Mouse (Mus musculus) CH12.LX (cell line): Measurements from ENCODE around the gene Hinfp. TPM values are rescaled to one million over a fixed set of nuclear protein-coding genes. Genes with fewer than 3 reads are reported as not detected.

ENCODE experiments used
- DNase-seq: peaks from one replicate; pipeline ENCODE4 v3.0.0-alpha.2; 2013; ENCODE audit errors: extremely low read depth
- H3K27ac ChIP-seq: 2 replicates; pipeline ENCODE4 v1.5.1; 2012; ENCODE audit warnings: low read depth, mild to moderate bottlenecking, control low read depth, moderate library complexity; ENCODE audit not compliant: insufficient read depth
- H3K27me3 ChIP-seq: replicated peaks from 2 replicates; pipeline ENCODE3; 2012; ENCODE audit warnings: inconsistent platforms
- H3K36me3 ChIP-seq, 2 experiments: replicated peaks in 1 of 2; 2 replicates each; pipeline versions ENCODE3 to v1.6.1; 2012; ENCODE audit warnings: inconsistent platforms in 1 of 2, low read length in 1 of 2, mild to moderate bottlenecking in 1 of 2, mixed read lengths in 1 of 2, moderate library complexity in 1 of 2; ENCODE audit not compliant: control insufficient read depth in 1 of 2, insufficient read depth in 1 of 2
- H3K4me1 ChIP-seq, 2 experiments: 2 replicates each; pipeline ENCODE4 v1.6.1; 2012; ENCODE audit warnings: inconsistent platforms in 1 of 2, moderate library complexity in 1 of 2; ENCODE audit not compliant: insufficient read depth in 2 of 2, control insufficient read depth in 1 of 2
- H3K4me2 ChIP-seq: 2 replicates; pipeline ENCODE4 v1.6.1; 2012; ENCODE audit warnings: low read depth, mild to moderate bottlenecking, control low read depth; ENCODE audit not compliant: poor library complexity, insufficient read depth, severe bottlenecking
- H3K4me3 ChIP-seq, 3 experiments: fragments of 150-350 bp in 1 of 3; sonication (generic) in 1 of 3; replicated peaks in 1 of 3; 2 replicates each; pipeline versions ENCODE3 to v1.5.1; 2011 to 2012; ENCODE audit warnings: low read depth in 2 of 3, low read length in 2 of 3, mild to moderate bottlenecking in 2 of 3, moderate library complexity in 2 of 3, control low read depth in 1 of 3, improper control_type of control experiment in 1 of 3, inconsistent platforms in 1 of 3, mixed read lengths in 1 of 3; ENCODE audit not compliant: poor library complexity in 1 of 3
- H3K79me2 ChIP-seq: replicated peaks from 2 replicates; pipeline ENCODE4 v1.6.1; 2012; ENCODE audit warnings: mild to moderate bottlenecking, moderate library complexity; ENCODE audit not compliant: control insufficient read depth, poor library complexity, insufficient read depth, severe bottlenecking; ENCODE audit errors: extremely low read depth
- H3K9ac ChIP-seq: 2 replicates; pipeline ENCODE4 v1.6.1; 2012; ENCODE audit warnings: low read depth, mild to moderate bottlenecking, control low read depth, moderate library complexity; ENCODE audit not compliant: insufficient read depth
- H3K9me3 ChIP-seq: replicated peaks from 2 replicates; pipeline ENCODE3; 2012; ENCODE audit warnings: low read length, inconsistent platforms, mixed read lengths
- BHLHE40 ChIP-seq: IDR thresholded peaks from 2 replicates; pipeline ENCODE4 v1.6.1; 2011; ENCODE audit warnings: mild to moderate bottlenecking, low read depth, low read length, improper control_type of control experiment
- CHD1 ChIP-seq: IDR thresholded peaks from 2 replicates; pipeline ENCODE4 v1.6.1; 2012; ENCODE audit warnings: low read depth, low read length, improper control_type of control experiment, inconsistent platforms
- CHD2 ChIP-seq: IDR thresholded peaks from 2 replicates; pipeline ENCODE4 v1.6.1; 2011; ENCODE audit warnings: low read length, improper control_type of control experiment
- CTCF ChIP-seq, 2 experiments: IDR thresholded peaks in 1 of 2; conservative IDR thresholded peaks in 1 of 2; 2 replicates each; pipeline ENCODE4 v1.5.1; 2011 to 2012; ENCODE audit warnings: low read depth in 2 of 2, low read length in 2 of 2, improper control_type of control experiment in 1 of 2, inconsistent platforms in 1 of 2, mild to moderate bottlenecking in 1 of 2, moderate library complexity in 1 of 2
- E2F4 ChIP-seq: IDR thresholded peaks from 2 replicates; pipeline ENCODE4 v1.6.1; 2011; ENCODE audit warnings: low read depth, low read length, improper control_type of control experiment; ENCODE audit not compliant: insufficient replicate concordance
- EP300 ChIP-seq: IDR thresholded peaks from 2 replicates; pipeline ENCODE4 v1.6.1; 2011; ENCODE audit warnings: low read length, improper control_type of control experiment
- ETS1 ChIP-seq: conservative IDR thresholded peaks from 2 replicates; pipeline ENCODE4 v1.6.1; 2012; ENCODE audit warnings: low read depth, mild to moderate bottlenecking, inconsistent platforms, low read length, improper control_type of control experiment, moderate library complexity
- GABPA ChIP-seq: IDR thresholded peaks from 2 replicates; pipeline ENCODE4 v1.6.1; 2012; ENCODE audit warnings: low read depth, low read length, improper control_type of control experiment, inconsistent platforms; ENCODE audit not compliant: insufficient replicate concordance
- IRF4 ChIP-seq: IDR thresholded peaks from 2 replicates; pipeline ENCODE4 v1.6.1; 2014; ENCODE audit warnings: low read depth, mild to moderate bottlenecking, inconsistent platforms, low read length, improper control_type of control experiment
- JUN ChIP-seq: IDR thresholded peaks from 2 replicates; pipeline ENCODE4 v1.6.1; 2011; ENCODE audit warnings: low read depth, mild to moderate bottlenecking, low read length, improper control_type of control experiment, moderate library complexity; ENCODE audit not compliant: insufficient read depth
- JUND ChIP-seq: conservative IDR thresholded peaks from 2 replicates; pipeline ENCODE4 v1.6.1; 2011; ENCODE audit warnings: low read depth, low read length, improper control_type of control experiment
- KAT2A ChIP-seq: IDR thresholded peaks from 2 replicates; pipeline ENCODE4 v1.6.1; 2012; ENCODE audit warnings: low read length, improper control_type of control experiment, inconsistent platforms; ENCODE audit not compliant: insufficient replicate concordance
- MAFK ChIP-seq: IDR thresholded peaks from 2 replicates; pipeline ENCODE4 v1.6.1; 2011; ENCODE audit warnings: low read length, improper control_type of control experiment; ENCODE audit not compliant: insufficient replicate concordance
- MAX ChIP-seq: IDR thresholded peaks from 2 replicates; pipeline ENCODE4 v1.6.1; 2011; ENCODE audit warnings: low read length, improper control_type of control experiment
- MXI1 ChIP-seq: IDR thresholded peaks from 2 replicates; pipeline ENCODE4 v1.6.1; 2011; ENCODE audit warnings: mild to moderate bottlenecking, low read depth, low read length, improper control_type of control experiment
- NELFE ChIP-seq: IDR thresholded peaks from 2 replicates; pipeline ENCODE4 v1.6.1; 2011; ENCODE audit warnings: low read depth, low read length, improper control_type of control experiment
- NRF1 ChIP-seq: IDR thresholded peaks from 2 replicates; pipeline ENCODE4 v1.6.1; 2014; ENCODE audit warnings: low read depth, mild to moderate bottlenecking, inconsistent platforms, low read length, improper control_type of control experiment, moderate library complexity
- POLR2A ChIP-seq: IDR thresholded peaks from 2 replicates; pipeline ENCODE4 v1.6.1; 2011; ENCODE audit warnings: low read depth, mild to moderate bottlenecking, improper control_type of control experiment, low read length
- POLR2AphosphoS2 ChIP-seq: IDR thresholded peaks from 2 replicates; pipeline ENCODE4 v1.6.1; 2011; ENCODE audit warnings: low read depth, low read length, improper control_type of control experiment
- RAD21 ChIP-seq: IDR thresholded peaks from 2 replicates; pipeline ENCODE4 v1.6.1; 2011; ENCODE audit warnings: low read depth, mild to moderate bottlenecking, low read length, improper control_type of control experiment, moderate library complexity
- RCOR1 ChIP-seq: conservative IDR thresholded peaks from 2 replicates; pipeline ENCODE4 v1.6.1; 2012; ENCODE audit warnings: low read depth, mild to moderate bottlenecking, inconsistent platforms, low read length, improper control_type of control experiment
- SIN3A ChIP-seq: IDR thresholded peaks from 2 replicates; pipeline ENCODE4 v1.6.1; 2012; ENCODE audit warnings: low read length, improper control_type of control experiment, inconsistent platforms
- TBP ChIP-seq: conservative IDR thresholded peaks from 2 replicates; pipeline ENCODE4 v1.6.1; 2011; ENCODE audit warnings: low read depth, low read length, improper control_type of control experiment
- TCF12 ChIP-seq: IDR thresholded peaks from 2 replicates; pipeline ENCODE4 v1.6.1; 2014; ENCODE audit warnings: low read depth, mild to moderate bottlenecking, inconsistent platforms, low read length, improper control_type of control experiment
- UBTF ChIP-seq: IDR thresholded peaks from 2 replicates; pipeline ENCODE4 v1.6.1; 2012; ENCODE audit warnings: low read depth, mild to moderate bottlenecking, inconsistent platforms, low read length, improper control_type of control experiment, moderate library complexity
- USF2 ChIP-seq: conservative IDR thresholded peaks from 2 replicates; pipeline ENCODE4 v1.6.1; 2011; ENCODE audit warnings: low read depth, low read length, improper control_type of control experiment
- ZC3H11A ChIP-seq: IDR thresholded peaks from 2 replicates; pipeline ENCODE4 v1.6.1; 2012; ENCODE audit warnings: low read depth, mild to moderate bottlenecking, inconsistent platforms, low read length, improper control_type of control experiment
- ZKSCAN1 ChIP-seq: IDR thresholded peaks from 2 replicates; pipeline ENCODE4 v1.6.1; 2012; ENCODE audit warnings: low read depth, inconsistent platforms, low read length, improper control_type of control experiment, borderline replicate concordance
- ZMIZ1 ChIP-seq: IDR thresholded peaks from 2 replicates; pipeline ENCODE4 v1.6.1; 2012; ENCODE audit warnings: low read depth, mild to moderate bottlenecking, inconsistent platforms, low read length, improper control_type of control experiment
- ZNF384 ChIP-seq: IDR thresholded peaks from 2 replicates; pipeline ENCODE4 v1.6.1; 2012; ENCODE audit warnings: low read depth, low read length, improper control_type of control experiment, inconsistent platforms
- dilution Hi-C: fragments of 300-500 bp; cut with MboI; formaldehyde crosslinking; loops from 2 replicates; pipeline ENCODE4 v1.14.3; 2020; ENCODE audit warnings: low sequenced_read_pairs; ENCODE audit not compliant: extremely low pct_unique_long_range_greater_than_20kb, extremely low pct_ligation_motif_present
- in situ Hi-C: fragments of 300-500 bp; cut with MboI; formaldehyde crosslinking; loops from 3 replicates; pipeline ENCODE4 v1.14.3; 2019; ENCODE audit warnings: low sequenced_read_pairs, low pct_ligation_motif_present, low pct_unique_long_range_greater_than_20kb, mixed read lengths
- polyA plus RNA-seq: library from polyadenylated mRNA; unstranded; fragments of >175 nt; gene quantifications from 2 replicates; pipeline ENCODE4 v1.2.1, GENCODE M21; 2012; ENCODE audit warnings: low read depth; ENCODE audit not compliant: insufficient read length
- total RNA-seq, 2 experiments: library from RNA; depleted of rRNA; stranded (reverse); fragments of 300-350 nt in 1 of 2; fragments of >200 nt in 1 of 2; gene quantifications; 2 replicates each; pipeline ENCODE4 v1.2.3; 2012 to 2014

Hinfp gene
- total and polyA plus RNA-seq, 3 experiments = 14.0 to 18.9 (median 16.6) TPM

DNA sequence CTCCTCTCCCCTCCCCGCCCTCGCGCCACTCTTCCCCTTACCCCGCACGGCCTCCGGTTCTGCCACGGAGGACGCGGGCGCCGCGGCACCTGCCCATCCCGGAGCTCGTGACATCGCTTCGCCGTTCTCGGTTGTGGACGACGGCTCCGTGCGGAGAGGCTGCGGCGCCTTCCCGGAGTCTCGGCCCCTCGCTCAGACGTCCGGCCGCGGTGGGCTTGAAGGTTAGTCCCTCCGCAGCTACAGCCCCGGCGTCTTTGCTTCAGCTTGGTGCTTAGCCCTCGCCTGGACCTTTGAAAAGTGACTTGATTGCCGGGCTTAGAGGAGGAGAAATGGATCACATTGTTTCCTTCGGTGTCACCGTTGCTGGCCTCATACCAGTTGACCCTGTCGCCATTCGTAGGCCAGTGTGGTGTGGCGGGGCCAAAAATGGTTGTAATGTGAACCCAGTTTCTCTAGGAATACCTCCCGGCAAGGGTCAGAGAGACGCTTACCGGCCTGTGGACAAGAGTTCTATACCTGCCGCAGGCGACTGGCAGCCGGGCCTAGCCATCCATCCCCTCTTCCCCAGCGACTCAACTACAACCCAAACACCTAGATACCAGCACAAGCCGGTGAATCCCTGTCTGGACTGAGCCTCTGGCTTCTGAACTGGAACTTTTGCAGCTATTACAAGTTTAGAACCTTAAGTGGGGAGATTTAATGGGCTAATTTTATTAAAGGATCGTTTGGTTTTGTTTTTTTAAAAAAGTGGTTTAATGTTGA lies 30.0 kb upstream of the Hinfp start:
- H3K79me2 ChIP-seq = peaks cover 31% of the 10 kb centered on the region
- peaks cover 51 to 63% of the 10 kb centered on the region in 2 experiments for H3K36me3 ChIP-seq
- H3K27ac ChIP-seq = peak overlapping the region; percentile 92
- TF ChIP-seq POLR2AphosphoS2 = 0 out of 2 replicates have a peak, but pooled peaks have one; percentile 85
- TF ChIP-seq EP300 = 0 out of 2 replicates have a peak, but pooled peaks have one; percentile 23
- TF ChIP-seq POLR2A = peak; percentile 70
- peak; percentile 73 for TF ChIP-seq CHD2
- peak; percentile 69 for TF ChIP-seq ZMIZ1
- no peak for TF ChIP-seq NRF1
- 0 out of 2 replicates have a peak, but pooled peaks have one; percentile 50 for TF ChIP-seq MAX
- TF ChIP-seq ETS1 = no peak
- TF ChIP-seq ZC3H11A = no peak
- TF ChIP-seq SIN3A = peak; percentile 76
- no peak for TF ChIP-seq KAT2A
- no peak for TF ChIP-seq BHLHE40
- peak; percentile 46; the same call in 1 of the 2 replicates for TF ChIP-seq UBTF
- TF ChIP-seq GABPA = no peak
- TF ChIP-seq NELFE = no peak
- TF ChIP-seq TBP = 0 out of 2 replicates have a peak, but pooled peaks have one; percentile 3
- DNase-seq = peak; percentile 46
- no peaks in the 10 kb centered on the region for H3K27me3 ChIP-seq
- peak overlapping the region; percentile 96 for H3K9ac ChIP-seq
- H3K9me3 ChIP-seq = peaks cover 2% of the 10 kb centered on the region
- in situ Hi-C loops (no loop called here), dilution Hi-C loops (no loop called here)
- peaks cover 10 to 35% of the 10 kb centered on the region in 2 experiments; a peak in 2 of 4 replicates for H3K4me1 ChIP-seq
- peak overlapping the region; percentile 70 to 98 (median 87) for H3K4me3 ChIP-seq
- H3K4me2 ChIP-seq = peak overlapping the region; percentile 76

DNA sequence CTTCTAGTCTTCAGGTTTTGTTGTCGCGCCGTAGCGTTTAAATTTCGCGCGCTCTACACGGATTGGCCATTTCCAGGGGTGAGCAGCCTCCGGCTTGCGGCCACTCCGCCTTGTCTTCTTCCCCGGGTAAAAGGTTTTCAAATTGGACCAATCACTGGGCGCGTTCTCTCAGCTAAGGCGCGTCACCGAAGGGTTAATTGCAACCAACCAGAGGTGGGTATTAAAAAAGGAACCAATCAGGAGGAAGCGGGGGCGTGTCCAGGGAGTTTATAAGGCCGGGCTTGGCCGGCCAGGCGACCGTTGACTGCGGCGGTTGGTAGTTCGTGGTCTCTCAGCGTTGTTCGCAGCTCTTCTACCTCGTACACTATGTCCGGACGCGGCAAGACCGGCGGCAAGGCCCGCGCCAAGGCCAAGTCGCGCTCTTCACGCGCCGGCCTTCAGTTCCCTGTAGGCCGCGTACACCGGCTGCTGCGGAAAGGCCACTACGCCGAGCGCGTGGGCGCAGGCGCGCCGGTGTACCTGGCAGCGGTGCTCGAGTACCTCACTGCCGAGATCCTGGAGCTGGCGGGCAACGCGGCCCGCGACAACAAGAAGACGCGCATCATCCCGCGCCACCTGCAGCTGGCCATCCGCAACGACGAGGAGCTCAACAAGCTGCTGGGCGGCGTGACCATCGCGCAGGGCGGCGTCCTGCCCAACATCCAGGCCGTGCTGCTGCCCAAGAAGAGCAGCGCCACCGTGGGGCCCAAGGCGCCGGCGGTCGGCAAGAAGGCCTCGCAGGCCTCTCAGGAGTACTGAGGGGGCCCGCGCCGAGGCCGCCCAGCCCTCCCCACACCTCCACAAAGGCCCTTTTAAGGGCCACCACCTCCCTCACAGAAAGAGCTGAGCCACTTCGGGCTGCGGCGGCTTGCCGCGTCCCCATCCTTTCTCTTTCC lies 29.2 kb upstream of the Hinfp start, which contains the start of gene H2afx:
Gene H2afx, plus strand, starts transcription at position 299 of the 935 bp plus-strand sequence.
- peaks cover 47 to 65% of the 10 kb centered on the region in 2 experiments for H3K36me3 ChIP-seq
- in situ Hi-C loops = no loop called here
- TF ChIP-seq E2F4 (peak; percentile 100), JUND (no peak), MXI1 (peak; percentile 63), ZKSCAN1 (no peak), ZNF384 (no peak), TCF12 (peak; percentile 98), USF2 (no peak), IRF4 (peak; percentile 11; the same call in 1 of the 2 replicates), RAD21 (no peak), CHD1 (no peak), BHLHE40 (0 out of 2 replicates have a peak, but pooled peaks have one; percentile 10), CTCF (conservative IDR thresholded peaks at IDR 0.05 in 1 of 2, IDR thresholded peaks at IDR 0.05 in 1 of 2; ENCODE audit: low read depth in 2 of 2, low read length in 2 of 2) (peak in 1 of 2 experiments; percentile 27; a peak in 1 of 4 replicates), RCOR1 (peak; percentile 89), JUN (no peak), GABPA (no peak), MAFK (no peak)

More for the DNA sequence above, 29.2 kb upstream of the Hinfp start, which contains the start of gene H2afx:
- peak; percentile 99 for DNase-seq
- Histone ChIP-seq H3K9ac (peak within 1 kb of the TSS; percentile 96), H3K79me2 (peaks cover 31% of the 10 kb centered on the region), H3K9me3 (no peaks in the 10 kb centered on the region), H3K4me3 (peak within 1 kb of the TSS; percentile 70 to 98 (median 87)), H3K27me3 (no peaks in the 10 kb centered on the region), H3K4me1 (peaks cover 10 to 39% of the 10 kb centered on the region in 2 experiments; a peak in 2 of 4 replicates), H3K4me2 (peak within 1 kb of the TSS; percentile 76; the same call in 1 of the 2 replicates), H3K27ac (peak within 1 kb of the TSS; percentile 92)
- dilution Hi-C loops = no loop called here
